Mouse (Mus musculus) hindbrain, embryonic 14.5 days (tissue): Measurements from ENCODE around the gene Scd3. TPM values are rescaled to one million over a fixed set of nuclear protein-coding genes. Genes with fewer than 3 reads are reported as not detected.
"Not testable (repeated sequence)": the region's sequence is repeated elsewhere in the genome, so short reads cannot be mapped to it uniquely, and the experiment has no call there.

Source experiments
- ATAC-seq: fragments of 200-750 bp; cut with Nextera tagmentation; 2 replicates; pipeline ENCODE4 v1.8.0; 2017; ENCODE audit warnings: moderate number of reproducible peaks, mild to moderate bottlenecking, moderate TSS enrichment, moderate library complexity; ENCODE audit not compliant: low FRiP score
- DNase-seq: peaks from one replicate; pipeline ENCODE4 v3.0.0-alpha.2; 2015; ENCODE audit warnings: low spot score
- H3K27ac ChIP-seq: fragments of 300-500 bp; sonication (generic); 2 replicates; pipeline ENCODE4 v1.5.1; 2014; ENCODE audit warnings: mild to moderate bottlenecking, moderate library complexity
- H3K27me3 ChIP-seq: fragments of 300-500 bp; sonication (generic); 2 replicates; pipeline ENCODE4 v1.6.1; 2014; ENCODE audit warnings: mild to moderate bottlenecking, low read length, mixed read lengths; ENCODE audit not compliant: control insufficient read depth, insufficient read depth
- H3K36me3 ChIP-seq: fragments of 300-500 bp; sonication (generic); replicated peaks from 2 replicates; pipeline ENCODE4 v1.6.1; 2014; ENCODE audit not compliant: control insufficient read depth, insufficient read depth
- H3K4me1 ChIP-seq: fragments of 300-500 bp; sonication (generic); replicated peaks from 2 replicates; pipeline ENCODE4 v1.6.1; 2014; ENCODE audit warnings: antibody characterized with exemption, low read length, mixed read lengths; ENCODE audit not compliant: control insufficient read depth, insufficient read depth
- H3K4me2 ChIP-seq: fragments of 300-500 bp; sonication (generic); replicated peaks from 2 replicates; pipeline ENCODE4 v1.6.1; 2014; ENCODE audit warnings: mild to moderate bottlenecking, moderate library complexity
- H3K4me3 ChIP-seq: fragments of 300-500 bp; sonication (generic); replicated peaks from 2 replicates; pipeline ENCODE4 v1.5.1; 2014; ENCODE audit warnings: mild to moderate bottlenecking, low read length
- H3K9ac ChIP-seq: fragments of 300-500 bp; sonication (generic); 2 replicates; pipeline ENCODE4 v1.6.1; 2014
- H3K9me3 ChIP-seq: fragments of 300-500 bp; sonication (generic); 2 replicates; pipeline ENCODE4 v1.6.1; 2016; ENCODE audit warnings: low read length; ENCODE audit not compliant: control insufficient read depth
- WGBS: fragments of 180-500 bp; shearing (Covaris S2); extraction: QIAGEN DNeasy Blood & Tissue Kit; methylation state at CpG from one replicate; pipeline ENCODE4 v1.1.7; 2014; 5-methylcytosine and 5-hydroxymethylcytosine counted together
- polyA plus RNA-seq: library from polyadenylated mRNA; unstranded; fragments of >200 nt; fragmentation: Nextera tagmentation; extraction: Ambion mirVana; gene quantifications from 2 replicates; pipeline ENCODE4 v1.2.1, GENCODE M21; 2014

Gene Scd3
- polyA plus RNA-seq, 1 experiment from 2014 or later: 5.4 TPM

DNA sequence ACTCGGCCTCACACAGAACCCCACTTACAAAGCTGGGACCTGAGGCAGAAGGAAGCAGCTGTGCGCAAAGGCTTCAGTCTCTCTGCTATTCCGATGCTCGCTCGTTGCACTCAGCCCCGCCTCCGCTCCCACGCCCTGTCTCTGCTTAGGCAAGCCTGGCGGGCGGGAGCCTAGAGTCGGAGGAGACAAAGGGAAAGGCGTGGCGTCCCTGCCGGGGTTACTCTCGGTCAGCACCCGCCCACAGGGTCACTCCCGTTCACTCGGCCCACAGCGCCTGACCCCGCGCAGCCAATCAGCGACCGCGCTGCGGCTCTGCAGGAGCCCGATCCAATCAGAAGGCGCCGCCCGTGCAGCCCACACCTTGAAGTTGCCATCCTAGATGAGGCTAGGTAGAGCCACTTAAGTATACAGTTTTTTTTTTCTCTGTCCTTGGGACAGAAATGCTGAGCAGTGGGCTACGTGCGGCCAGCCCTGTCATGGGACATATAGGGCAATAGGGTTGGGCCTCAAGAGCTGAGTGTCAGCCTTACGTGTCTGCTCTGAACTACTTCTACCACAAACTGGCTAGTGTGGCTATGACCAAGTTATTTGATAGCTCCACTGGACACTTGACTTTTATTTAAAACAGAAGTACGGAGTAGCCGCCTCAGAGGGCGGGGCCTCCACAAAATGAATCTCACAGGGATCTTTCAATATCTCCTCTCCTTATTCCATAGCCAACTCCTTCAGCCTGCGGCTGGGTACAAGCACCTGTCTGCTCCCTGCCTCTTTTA, 45.2 kb downstream of the Scd3 start:
- 4% methylated on average over 36 of the region's 36 CpGs for WGBS
- H3K27ac ChIP-seq: peak overlapping the region; percentile 92
- H3K9me3 ChIP-seq: no peaks in the 10 kb centered on the region
- no peaks in the 10 kb centered on the region for H3K27me3 ChIP-seq
- ATAC-seq (peak; percentile 97), DNase-seq (peak; percentile 94)
- peak overlapping the region; percentile 68 for H3K4me2 ChIP-seq
- no peaks in the 10 kb centered on the region for H3K36me3 ChIP-seq
- peak overlapping the region; percentile 45 for H3K4me3 ChIP-seq
- H3K4me1 ChIP-seq: peaks cover 22% of the 10 kb centered on the region
- H3K9ac ChIP-seq: peak overlapping the region; percentile 77

DNA sequence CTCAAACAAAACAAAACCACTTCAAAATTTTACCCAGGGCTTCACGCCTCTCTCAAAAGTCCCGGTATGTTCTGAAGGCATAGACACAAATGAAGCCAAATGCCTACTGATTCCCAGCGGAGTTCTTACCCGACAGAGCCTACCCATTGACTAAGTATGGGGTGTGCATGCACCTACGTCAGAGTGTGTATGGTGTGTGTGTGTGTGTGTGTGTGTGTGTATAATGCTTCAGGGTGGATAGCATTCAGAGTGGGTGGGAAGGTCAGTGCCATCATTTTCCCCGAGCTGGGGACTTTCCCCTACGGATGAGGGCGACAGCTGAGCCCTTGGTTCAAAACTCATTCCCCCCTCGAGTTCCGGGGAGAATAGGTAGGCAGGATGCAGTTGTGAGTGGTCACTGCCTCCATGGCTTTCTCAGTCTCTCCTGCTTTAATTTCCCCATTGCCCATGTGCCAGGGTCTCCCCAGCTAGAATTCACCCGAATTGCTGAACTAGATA, 45.8 kb downstream of the Scd3 start:
- no peaks in the 10 kb centered on the region for H3K27me3 ChIP-seq
- peaks cover 22% of the 10 kb centered on the region for H3K4me1 ChIP-seq
- H3K9me3 ChIP-seq: no peaks in the 10 kb centered on the region
- ATAC-seq: no peak
- DNase-seq: no peak
- peak overlapping the region; percentile 77; the same call in 1 of the 2 replicates for H3K9ac ChIP-seq
- peak overlapping the region; percentile 45; the same call in 1 of the 2 replicates for H3K4me3 ChIP-seq
- H3K27ac ChIP-seq: peak overlapping the region; percentile 92
- peak overlapping the region; percentile 68 for H3K4me2 ChIP-seq
- WGBS: 63% methylated on average over 11 of the region's 11 CpGs
- H3K36me3 ChIP-seq: no peaks in the 10 kb centered on the region

DNA sequence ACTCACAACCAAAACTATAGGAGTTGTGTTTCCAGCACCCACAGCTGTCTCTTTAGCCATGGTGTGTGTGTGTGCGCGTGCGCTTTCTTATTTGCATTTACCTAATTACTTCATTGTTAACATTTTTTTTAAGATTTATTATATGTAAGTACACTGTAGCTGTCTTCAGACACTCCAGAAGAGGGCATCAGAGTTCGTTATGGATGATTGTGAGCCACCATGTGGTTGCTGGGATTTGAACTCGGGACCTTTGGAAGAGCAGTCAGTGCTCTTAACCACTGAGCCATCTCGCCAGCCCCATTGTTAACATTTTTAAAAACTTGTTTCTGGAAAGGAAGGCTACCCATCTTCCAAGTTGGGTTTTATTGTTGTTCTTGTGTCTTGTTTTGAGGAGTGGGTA, 48.1 kb downstream of the Scd3 start:
- WGBS: 92% methylated on average over 6 of the region's 6 CpGs
- not testable (repeated sequence) for H3K4me2 ChIP-seq, ATAC-seq, H3K27me3 ChIP-seq, H3K36me3 ChIP-seq, DNase-seq, H3K9me3 ChIP-seq, H3K27ac ChIP-seq, H3K9ac ChIP-seq, H3K4me3 ChIP-seq
- H3K4me1 ChIP-seq: peaks cover 19% of the 10 kb centered on the region

DNA sequence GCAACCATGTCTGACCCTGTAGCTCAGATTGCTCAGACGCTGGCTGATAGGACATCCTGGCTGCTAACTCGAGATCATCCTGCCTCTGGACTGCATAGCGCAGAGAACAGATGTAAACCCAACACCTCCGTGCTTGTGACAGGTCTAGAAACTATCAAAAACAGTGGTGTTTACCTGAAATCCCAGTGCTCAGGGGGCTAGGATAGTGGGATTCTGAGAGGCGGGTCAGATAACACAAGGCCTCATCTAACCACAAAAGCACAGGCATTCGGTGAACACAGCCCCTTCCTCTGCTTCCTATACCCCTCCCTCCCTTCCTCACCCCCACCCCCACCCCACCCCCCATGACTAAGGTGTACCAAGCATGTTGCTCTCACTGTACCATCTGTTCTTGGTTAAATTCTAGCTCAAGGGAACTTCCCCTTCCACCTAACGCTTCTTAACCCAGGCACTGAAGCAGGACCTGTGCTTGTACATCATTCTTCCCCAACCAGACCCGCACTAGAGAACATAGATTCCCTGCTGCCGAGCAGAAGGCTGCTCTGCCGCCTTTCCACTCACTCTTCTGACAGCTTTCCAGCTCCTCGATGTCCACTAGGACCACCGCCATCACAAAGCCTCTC, 49.0 kb downstream of the Scd3 start:
- 72% methylated on average over 12 of the region's 12 CpGs for WGBS
- ATAC-seq (no peak), DNase-seq (no peak)
- Histone ChIP-seq H3K27ac (no peak overlapping the region), H3K36me3 (no peaks in the 10 kb centered on the region), H3K4me1 (peaks cover 9% of the 10 kb centered on the region), H3K4me3 (no peak overlapping the region), H3K9me3 (no peaks in the 10 kb centered on the region), H3K4me2 (no peak overlapping the region), H3K27me3 (no peaks in the 10 kb centered on the region), H3K9ac (no peak overlapping the region)

DNA sequence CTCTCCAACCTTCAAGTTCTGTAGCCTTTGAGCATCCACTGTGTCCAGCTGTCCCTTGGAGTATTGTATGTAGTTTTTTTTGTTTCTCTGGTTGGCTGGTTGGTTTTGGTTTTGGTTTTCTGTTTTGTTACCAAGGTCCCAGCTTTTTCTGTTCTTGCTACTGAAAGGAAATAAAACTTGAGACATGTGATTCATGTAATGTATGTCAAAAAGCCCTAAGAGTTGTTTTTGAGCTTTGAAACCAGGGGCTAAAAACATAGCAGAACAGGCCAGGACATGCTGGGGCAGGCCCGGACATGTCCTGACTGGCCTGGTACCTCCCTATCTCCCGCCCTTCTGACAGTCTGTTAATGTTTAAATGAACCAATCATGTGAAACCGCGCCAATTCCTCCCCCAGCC, 51.0 kb downstream of the Scd3 start:
- not testable (repeated sequence) for ATAC-seq, H3K4me2 ChIP-seq, DNase-seq, H3K36me3 ChIP-seq, H3K9me3 ChIP-seq, H3K27ac ChIP-seq, H3K4me1 ChIP-seq, H3K4me3 ChIP-seq, H3K9ac ChIP-seq, H3K27me3 ChIP-seq
- 91% methylated on average over 2 of the region's 4 CpGs for WGBS

DNA sequence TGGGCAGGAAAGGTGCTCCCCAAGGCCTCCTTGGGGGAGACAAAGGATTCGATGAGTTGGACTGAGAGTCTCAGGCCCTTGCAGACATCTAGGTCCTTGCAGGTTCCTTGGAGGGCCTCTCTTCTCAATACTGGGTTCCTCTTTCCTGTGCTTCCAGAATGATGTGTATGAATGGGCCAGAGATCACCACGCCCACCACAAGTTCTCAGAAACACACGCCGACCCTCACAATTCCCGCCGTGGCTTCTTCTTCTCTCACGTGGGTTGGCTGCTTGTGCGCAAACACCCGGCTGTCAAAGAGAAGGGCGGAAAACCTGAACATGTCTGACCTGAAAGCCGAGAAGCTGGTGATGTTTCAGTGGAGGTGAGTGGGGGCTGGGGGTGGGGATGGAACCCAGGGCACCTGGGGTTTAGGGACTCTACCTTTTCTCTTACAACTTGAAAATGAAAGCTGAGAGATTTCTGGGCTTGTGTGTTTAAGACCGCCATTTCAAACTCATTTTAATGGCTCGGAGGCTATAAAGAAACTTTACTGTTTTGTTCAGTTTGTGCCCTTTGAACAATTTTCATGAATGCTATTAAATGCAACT, 54.4 kb downstream of the Scd3 start:
- H3K9me3 ChIP-seq: no peaks in the 10 kb centered on the region
- no peak overlapping the region for H3K4me3 ChIP-seq
- no peaks in the 10 kb centered on the region for H3K27me3 ChIP-seq
- H3K36me3 ChIP-seq: no peaks in the 10 kb centered on the region
- H3K27ac ChIP-seq: no peak overlapping the region
- no peak overlapping the region for H3K4me2 ChIP-seq
- H3K4me1 ChIP-seq: no peaks in the 10 kb centered on the region
- DNase-seq (no peak), ATAC-seq (no peak)
- WGBS: 93% methylated on average over 13 of the region's 13 CpGs
- no peak overlapping the region for H3K9ac ChIP-seq

DNA sequence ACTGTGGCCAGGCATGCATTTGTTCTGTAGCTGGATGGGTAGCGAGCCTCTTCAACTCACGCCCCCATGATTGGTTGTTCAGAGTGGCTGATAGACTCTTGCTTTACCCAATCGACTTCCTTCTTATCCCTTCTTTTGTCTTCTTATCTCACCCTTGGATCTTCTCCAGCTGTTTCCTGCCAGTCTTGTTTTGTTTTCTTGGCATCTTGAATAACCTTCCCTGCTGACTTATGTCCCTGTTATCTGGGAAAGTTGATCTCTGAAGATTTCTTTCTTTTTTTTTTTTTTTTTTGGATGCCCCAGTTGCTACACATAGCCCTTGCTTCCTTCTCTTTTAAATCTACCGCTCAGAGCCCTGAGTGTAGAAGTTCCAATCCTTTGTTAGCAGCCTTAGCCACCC, 56.4 kb downstream of the Scd3 start:
- Histone ChIP-seq H3K9me3 (no peaks in the 10 kb centered on the region), H3K36me3 (no peaks in the 10 kb centered on the region), H3K4me3 (no peak overlapping the region), H3K27me3 (no peaks in the 10 kb centered on the region), H3K9ac (no peak overlapping the region), H3K4me1 (no peaks in the 10 kb centered on the region), H3K27ac (no peak overlapping the region), H3K4me2 (no peak overlapping the region)
- DNase-seq (no peak), ATAC-seq (no peak)
- WGBS: 67% methylated on average over 4 of the region's 4 CpGs

DNA sequence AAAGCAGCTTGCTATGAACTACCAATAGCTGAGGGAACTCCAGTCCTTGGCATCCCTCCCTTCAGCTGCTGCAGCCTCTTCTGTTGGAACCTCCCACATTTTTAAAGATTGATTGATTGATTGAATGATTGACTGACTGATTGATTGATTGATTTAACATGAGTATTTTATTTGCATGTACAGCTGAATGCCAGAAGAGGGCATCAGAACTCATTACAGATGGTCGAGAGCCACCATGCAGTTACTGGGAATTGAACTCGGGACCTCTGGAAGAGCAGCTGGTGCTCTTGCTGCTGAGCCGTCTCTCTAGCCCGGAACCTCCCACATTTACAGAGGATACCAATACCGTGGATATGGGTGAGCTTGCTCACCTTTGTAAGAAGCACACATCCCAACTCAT, 57.4 kb downstream of the Scd3 start:
- ATAC-seq (no peak), DNase-seq (no peak)
- 81% methylated on average over 5 of the region's 5 CpGs for WGBS
- Histone ChIP-seq H3K9me3 (no peaks in the 10 kb centered on the region), H3K27me3 (no peaks in the 10 kb centered on the region), H3K4me1 (no peaks in the 10 kb centered on the region), H3K4me3 (no peak overlapping the region), H3K36me3 (no peaks in the 10 kb centered on the region), H3K9ac (no peak overlapping the region), H3K4me2 (no peak overlapping the region), H3K27ac (no peak overlapping the region)

DNA sequence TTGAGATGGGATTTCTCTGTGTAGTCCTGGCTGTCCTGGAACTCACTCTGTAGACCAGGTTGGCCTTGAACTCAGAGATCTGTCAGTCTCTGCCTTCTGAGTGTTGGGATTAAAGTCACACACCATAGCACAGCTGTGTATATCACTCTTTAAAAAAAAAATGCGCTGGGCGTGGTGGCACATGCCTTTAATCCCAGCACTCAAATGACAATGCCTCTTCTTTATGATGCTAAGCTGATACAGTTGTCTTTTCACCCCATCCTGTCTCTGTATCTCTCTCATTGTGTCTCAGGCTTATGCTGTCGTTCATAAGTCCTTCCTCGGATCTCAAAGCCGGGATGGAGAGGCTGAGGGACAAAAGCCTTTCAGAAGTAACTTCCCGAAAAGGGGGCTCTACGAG, 58.7 kb downstream of the Scd3 start:
- no peaks in the 10 kb centered on the region for H3K36me3 ChIP-seq
- H3K27ac ChIP-seq: no peak overlapping the region
- no peaks in the 10 kb centered on the region for H3K27me3 ChIP-seq
- ATAC-seq: no peak
- 68% methylated on average over 7 of the region's 7 CpGs for WGBS
- 0 out of 2 replicates have a peak, but pooled peaks cover 6% of the 10 kb centered on the region for H3K4me1 ChIP-seq
- no peaks in the 10 kb centered on the region for H3K9me3 ChIP-seq
- H3K4me2 ChIP-seq: no peak overlapping the region
- DNase-seq: no peak
- no peak overlapping the region for H3K9ac ChIP-seq
- H3K4me3 ChIP-seq: no peak overlapping the region
